Mouse (Mus musculus): ENCODE measurements at regions not wholly inside any gene's neighbourhood (a gene's known extent, or its start where the extent isn't known, plus 50 kb on each side); places are given as distances from the start of the nearest gene placed in this dataset.

DNA sequence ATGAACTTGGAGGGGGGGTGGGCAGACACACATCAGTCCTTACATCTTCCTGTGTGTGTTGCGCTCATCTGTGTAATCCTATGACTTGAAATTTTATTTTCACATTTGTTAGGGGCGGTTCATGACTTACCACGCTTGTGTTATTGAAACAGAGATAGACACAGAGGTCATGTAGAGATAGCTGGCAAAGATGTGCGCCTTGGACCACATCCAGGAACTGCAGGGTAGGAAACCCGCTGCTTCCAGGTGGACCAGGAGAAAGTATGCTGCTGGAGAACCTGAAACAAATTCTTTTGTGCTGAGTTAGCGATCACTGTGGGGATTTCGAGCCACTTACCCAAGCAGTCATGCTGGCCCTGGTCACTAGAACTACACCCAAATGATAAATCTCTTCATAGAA lies 89.1 kb downstream of the Kcnj2 start:
- ATAC-seq (ENCODE audit: low FRiP score): no peak
- Histone ChIP-seq H3K4me3 (replicated peaks) (no peak overlapping the region), H3K27me3 (no peaks in the 10 kb centered on the region), H3K9me3 (no peaks in the 10 kb centered on the region), H3K9ac (no peak overlapping the region), H3K4me2 (no peak overlapping the region), H3K27ac (no peak overlapping the region), H3K36me3 (replicated peaks) (no peaks in the 10 kb centered on the region), H3K4me1 (no peaks in the 10 kb centered on the region)
- WGBS: 88% methylated on average over 7 of the region's 7 CpGs

DNA sequence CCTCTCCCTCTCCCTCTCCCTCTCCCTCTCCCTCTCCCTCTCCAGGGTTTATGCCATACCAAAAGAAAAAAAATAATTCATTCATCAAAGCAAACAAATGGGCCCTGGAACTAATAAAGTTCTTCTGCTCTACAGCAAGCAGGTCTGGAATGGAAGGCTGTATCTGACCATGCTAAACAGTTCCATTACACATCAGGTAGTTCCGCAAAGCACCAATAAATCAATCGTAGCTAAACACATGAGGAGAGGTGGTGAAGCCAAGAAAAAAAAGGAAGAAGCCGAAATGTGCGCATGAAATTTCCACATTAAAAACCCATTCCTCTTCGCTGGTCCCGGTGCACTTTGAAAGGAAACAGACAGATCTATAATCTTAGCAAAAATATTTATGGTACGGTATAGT lies 89.8 kb downstream of the Kcnj2 start:
- H3K36me3 ChIP-seq (replicated peaks): no peaks in the 10 kb centered on the region
- no peak for ATAC-seq (ENCODE audit: low FRiP score)
- H3K4me2 ChIP-seq: no peak overlapping the region
- H3K27me3 ChIP-seq: no peaks in the 10 kb centered on the region
- no peaks in the 10 kb centered on the region for H3K9me3 ChIP-seq
- H3K4me3 ChIP-seq (replicated peaks): no peak overlapping the region
- no peaks in the 10 kb centered on the region for H3K4me1 ChIP-seq
- WGBS: 92% methylated on average over 7 of the region's 7 CpGs
- no peak overlapping the region for H3K9ac ChIP-seq
- no peak overlapping the region for H3K27ac ChIP-seq

DNA sequence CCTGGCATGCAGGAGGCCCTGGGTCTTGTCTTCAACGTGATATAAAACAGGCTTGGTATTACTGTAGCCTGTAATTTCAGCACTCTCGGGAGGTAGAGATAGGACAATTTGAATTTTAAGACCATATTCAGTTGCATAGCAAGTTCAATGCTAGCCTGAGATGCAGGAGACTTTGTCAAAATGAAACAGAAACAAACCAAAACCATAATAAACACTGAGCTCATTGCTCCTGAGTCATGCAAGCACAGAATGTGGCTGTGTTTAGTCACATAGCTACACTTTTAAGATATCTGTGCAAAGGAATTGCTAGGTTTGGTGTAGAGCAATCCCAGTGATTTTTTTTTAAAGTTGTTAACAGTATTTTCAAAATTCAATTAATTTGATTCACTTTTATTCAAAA lies 93.3 kb downstream of the Kcnj2 start:
- no peaks in the 10 kb centered on the region for H3K27me3 ChIP-seq
- H3K4me3 ChIP-seq (replicated peaks): no peak overlapping the region
- no peak overlapping the region for H3K27ac ChIP-seq
- 84% methylated on average over 2 of the region's 2 CpGs for WGBS
- H3K36me3 ChIP-seq (replicated peaks): no peaks in the 10 kb centered on the region
- H3K9me3 ChIP-seq: no peaks in the 10 kb centered on the region
- no peaks in the 10 kb centered on the region for H3K4me1 ChIP-seq
- ATAC-seq (ENCODE audit: low FRiP score): no peak
- no peak overlapping the region for H3K9ac ChIP-seq
- H3K4me2 ChIP-seq: no peak overlapping the region

DNA sequence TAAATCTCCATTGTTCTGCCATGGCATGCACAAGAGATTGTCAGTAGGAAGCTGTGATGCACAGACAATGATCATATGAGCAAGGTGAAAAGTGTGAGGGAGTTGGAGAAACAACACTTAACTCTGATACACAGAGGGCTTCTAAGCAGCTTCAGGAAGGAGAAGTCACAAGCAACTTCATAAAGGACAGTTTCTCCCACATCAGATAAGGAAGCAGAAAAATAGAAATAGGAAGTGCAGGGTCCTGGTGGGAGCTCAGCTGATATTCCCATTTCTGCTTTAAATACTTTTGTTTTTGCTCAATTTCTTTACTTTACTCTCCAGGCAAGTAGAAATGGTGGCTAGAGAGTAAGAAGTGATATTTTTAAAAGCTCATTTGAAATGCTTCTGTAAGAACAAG lies 98.9 kb downstream of the Kcnj2 start:
- Histone ChIP-seq H3K9ac (no peak overlapping the region), H3K36me3 (replicated peaks) (no peaks in the 10 kb centered on the region), H3K4me3 (replicated peaks) (no peak overlapping the region), H3K27ac (no peak overlapping the region), H3K9me3 (no peaks in the 10 kb centered on the region), H3K4me1 (no peaks in the 10 kb centered on the region), H3K27me3 (no peaks in the 10 kb centered on the region), H3K4me2 (no peak overlapping the region)
- no peak for ATAC-seq (ENCODE audit: low FRiP score)

DNA sequence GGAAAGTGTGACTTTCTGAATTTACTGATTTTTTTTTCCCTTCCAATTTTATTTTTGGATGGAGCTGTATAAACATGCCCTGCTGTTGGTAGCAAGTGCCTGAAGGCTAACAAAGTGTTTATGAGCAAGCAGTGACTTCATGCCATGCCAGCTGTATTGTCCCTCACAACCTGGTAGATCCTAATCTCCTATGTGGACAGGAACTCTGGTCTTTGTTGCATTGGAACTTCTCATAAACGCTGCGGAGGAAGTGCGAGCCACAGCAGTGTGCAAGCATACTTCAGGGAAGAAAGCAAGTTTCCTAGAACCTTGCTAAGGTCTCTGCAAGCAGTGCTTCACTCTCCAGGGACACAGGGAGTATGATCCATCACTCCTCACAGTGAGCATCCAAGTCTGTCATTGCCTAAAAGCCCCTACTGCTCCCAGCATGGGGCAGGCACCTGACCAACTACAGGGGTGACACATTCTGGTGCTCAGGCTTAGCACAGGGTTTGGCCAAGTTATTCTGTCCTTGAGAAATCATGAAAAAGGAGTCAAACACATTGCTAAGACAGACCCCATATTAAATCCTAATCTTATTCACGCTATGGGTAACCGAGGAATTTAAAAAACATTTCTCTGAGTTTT lies 104.3 kb downstream of the Kcnj2 start:
- no peak for ATAC-seq (ENCODE audit: low FRiP score)
- no peaks in the 10 kb centered on the region for H3K36me3 ChIP-seq (replicated peaks)
- no peaks in the 10 kb centered on the region for H3K27me3 ChIP-seq
- no peaks in the 10 kb centered on the region for H3K4me1 ChIP-seq
- no peak overlapping the region for H3K4me3 ChIP-seq (replicated peaks)
- H3K27ac ChIP-seq: no peak overlapping the region
- H3K9me3 ChIP-seq: no peaks in the 10 kb centered on the region
- H3K4me2 ChIP-seq: no peak overlapping the region
- 93% methylated on average over 5 of the region's 5 CpGs for WGBS
- no peak overlapping the region for H3K9ac ChIP-seq

DNA sequence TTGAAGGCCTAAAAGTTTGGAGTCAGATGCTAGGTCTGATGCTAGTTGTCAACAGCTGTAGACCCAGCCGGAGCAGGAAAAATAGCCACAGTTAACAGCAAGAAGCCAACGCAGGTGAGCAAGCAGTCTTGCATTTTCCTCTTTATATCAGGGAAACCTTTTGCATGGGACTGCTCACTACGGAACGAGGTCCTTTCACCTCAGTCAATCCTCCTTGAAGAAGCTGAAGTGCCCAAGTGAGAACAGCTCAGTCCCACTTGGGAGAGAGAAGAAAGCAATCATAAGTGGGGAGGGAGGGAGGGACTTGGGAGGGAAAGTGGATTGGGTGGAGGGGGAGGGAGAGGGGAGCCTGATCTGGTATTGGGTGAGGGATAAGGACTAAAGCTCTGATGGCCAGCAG lies 107.6 kb downstream of the Kcnj2 start:
- H3K4me3 ChIP-seq (replicated peaks): no peak overlapping the region
- H3K36me3 ChIP-seq (replicated peaks): no peaks in the 10 kb centered on the region
- H3K4me2 ChIP-seq: no peak overlapping the region
- H3K27me3 ChIP-seq: no peaks in the 10 kb centered on the region
- H3K9ac ChIP-seq: no peak overlapping the region
- H3K4me1 ChIP-seq: no peaks in the 10 kb centered on the region
- H3K27ac ChIP-seq: no peak overlapping the region
- H3K9me3 ChIP-seq: no peaks in the 10 kb centered on the region
- 83% methylated on average over 4 of the region's 4 CpGs for WGBS
- ATAC-seq (ENCODE audit: low FRiP score): no peak

DNA sequence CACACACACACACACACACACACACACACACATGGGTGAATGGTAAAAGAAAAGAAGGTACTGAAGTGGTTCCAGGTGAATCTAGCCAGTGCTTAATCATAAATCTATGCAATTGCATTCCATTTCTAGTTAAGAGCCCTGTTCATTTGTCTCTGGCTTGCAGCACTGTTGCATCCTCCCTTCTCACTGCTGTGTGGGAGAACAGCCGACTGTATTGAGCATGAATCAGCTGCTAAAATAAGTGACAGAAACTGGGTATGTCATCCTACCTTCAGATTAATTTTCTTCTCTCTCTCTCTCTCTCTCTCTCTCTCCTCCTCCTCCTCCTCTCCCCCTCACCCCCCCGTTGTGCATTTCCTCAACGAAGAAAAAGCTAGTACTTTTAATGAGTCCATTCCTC lies 109.6 kb downstream of the Kcnj2 start:
- Histone ChIP-seq H3K9ac (no peak overlapping the region), H3K27ac (no peak overlapping the region), H3K36me3 (replicated peaks) (no peaks in the 10 kb centered on the region), H3K27me3 (no peaks in the 10 kb centered on the region), H3K4me3 (replicated peaks) (no peak overlapping the region), H3K9me3 (no peaks in the 10 kb centered on the region), H3K4me1 (no peaks in the 10 kb centered on the region), H3K4me2 (no peak overlapping the region)
- 74% methylated on average over 3 of the region's 3 CpGs for WGBS
- no peak for ATAC-seq (ENCODE audit: low FRiP score)

DNA sequence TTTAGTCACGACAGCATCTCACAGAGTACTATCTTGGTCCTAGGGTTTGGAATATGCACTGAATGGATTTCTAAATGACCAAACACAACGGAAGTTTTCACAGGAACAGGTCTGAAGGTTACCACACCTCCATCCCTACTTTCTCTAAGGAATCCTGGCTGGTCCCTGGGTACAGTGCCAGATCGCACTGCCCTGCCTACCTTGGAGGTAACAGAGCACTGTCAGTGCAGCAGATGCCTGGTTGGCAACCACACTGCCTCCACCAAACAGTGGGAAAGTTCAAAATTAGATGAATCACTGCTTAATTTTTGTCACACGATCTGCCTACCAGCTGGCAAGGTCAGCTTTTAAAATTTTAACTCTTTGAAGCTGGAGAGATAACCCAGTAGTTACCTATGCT lies 111.6 kb downstream of the Kcnj2 start:
- no peak overlapping the region for H3K4me3 ChIP-seq (replicated peaks)
- WGBS: 81% methylated on average over 4 of the region's 4 CpGs
- H3K4me1 ChIP-seq: no peaks in the 10 kb centered on the region

DNA sequence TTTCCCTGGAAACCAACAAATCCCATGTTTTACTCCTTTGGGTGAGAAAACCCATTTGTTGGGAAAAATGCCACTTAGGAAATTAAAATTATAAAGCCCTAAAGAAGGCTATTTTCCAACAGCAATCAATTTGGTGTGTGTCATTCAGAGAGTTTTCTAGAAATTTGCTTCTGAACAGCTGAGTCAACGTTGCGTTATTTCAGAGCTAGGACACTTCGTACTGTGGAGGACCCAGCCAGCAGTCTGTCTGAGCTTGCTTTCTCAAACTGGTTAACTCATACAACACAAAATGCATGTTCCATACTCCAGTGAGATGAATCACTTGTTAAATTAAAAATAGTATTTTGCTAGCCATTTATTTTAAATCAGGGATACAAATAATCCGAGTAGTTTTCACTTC lies 131.5 kb downstream of the Kcnj2 start:
- H3K4me1 ChIP-seq: no peaks in the 10 kb centered on the region
- H3K4me2 ChIP-seq: no peak overlapping the region
- no peak overlapping the region for H3K4me3 ChIP-seq (replicated peaks)
- no peaks in the 10 kb centered on the region for H3K9me3 ChIP-seq
- no peaks in the 10 kb centered on the region for H3K36me3 ChIP-seq (replicated peaks)
- H3K9ac ChIP-seq: no peak overlapping the region
- 90% methylated on average over 4 of the region's 4 CpGs for WGBS
- ATAC-seq (ENCODE audit: low FRiP score): no peak
- H3K27me3 ChIP-seq: no peaks in the 10 kb centered on the region
- no peak overlapping the region for H3K27ac ChIP-seq

More for the DNA sequence above, 111.6 kb downstream of the Kcnj2 start:
- H3K36me3 ChIP-seq (replicated peaks): no peaks in the 10 kb centered on the region
- no peak overlapping the region for H3K27ac ChIP-seq
- H3K9me3 ChIP-seq: no peaks in the 10 kb centered on the region
- H3K4me2 ChIP-seq: no peak overlapping the region
- ATAC-seq (ENCODE audit: low FRiP score): no peak
- H3K9ac ChIP-seq: no peak overlapping the region
- no peaks in the 10 kb centered on the region for H3K27me3 ChIP-seq

DNA sequence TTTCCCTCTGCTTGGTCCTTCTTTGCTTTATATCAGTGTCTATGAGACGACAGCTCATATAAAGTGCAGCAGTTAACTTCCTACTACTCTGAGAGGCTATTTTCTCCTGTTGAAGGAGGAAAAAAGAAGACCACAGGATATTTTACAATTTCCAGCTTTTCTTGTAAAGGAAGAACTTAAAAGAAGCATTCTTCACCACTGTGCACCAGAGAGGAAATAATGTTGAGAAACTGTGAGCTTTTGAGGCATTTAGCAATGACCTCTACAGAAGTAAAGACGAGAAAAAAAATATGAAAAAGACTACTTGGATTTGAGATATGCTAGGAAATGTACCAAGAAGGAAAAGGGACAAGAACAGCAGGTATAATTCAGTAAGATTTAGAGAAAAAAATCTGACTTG lies 134.5 kb downstream of the Kcnj2 start:
- H3K27ac ChIP-seq: no peak overlapping the region
- ATAC-seq (ENCODE audit: low FRiP score): no peak
- no peak overlapping the region for H3K4me3 ChIP-seq (replicated peaks)
- WGBS: 74% methylated on average over 2 of the region's 2 CpGs
- no peaks in the 10 kb centered on the region for H3K4me1 ChIP-seq
- H3K9ac ChIP-seq: no peak overlapping the region
- H3K4me2 ChIP-seq: no peak overlapping the region
- H3K36me3 ChIP-seq (replicated peaks): no peaks in the 10 kb centered on the region
- H3K9me3 ChIP-seq: no peaks in the 10 kb centered on the region
- no peaks in the 10 kb centered on the region for H3K27me3 ChIP-seq

DNA sequence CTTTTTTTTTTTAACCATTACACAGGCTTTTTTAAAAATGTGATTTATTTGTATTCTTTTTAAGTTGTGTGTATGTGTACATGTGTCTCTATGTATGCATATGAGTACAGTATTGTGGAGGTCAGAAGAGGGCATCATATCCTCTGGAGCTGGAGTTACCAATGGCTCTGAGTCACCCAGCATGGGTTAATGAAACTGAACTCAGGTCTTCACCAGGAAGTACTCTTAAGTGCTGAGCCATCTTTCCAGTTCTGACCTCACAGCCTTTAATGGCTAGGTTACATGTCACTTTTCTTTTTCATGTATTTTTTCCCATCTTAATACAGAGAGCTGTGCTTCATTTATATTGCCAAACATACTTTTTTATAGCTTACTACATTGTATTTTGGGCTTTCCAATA lies 136.8 kb downstream of the Kcnj2 start:
- Histone ChIP-seq H3K4me3 (replicated peaks) (no peak overlapping the region), H3K27me3 (no peaks in the 10 kb centered on the region), H3K4me1 (no peaks in the 10 kb centered on the region), H3K9ac (no peak overlapping the region), H3K27ac (no peak overlapping the region), H3K4me2 (no peak overlapping the region), H3K36me3 (replicated peaks) (no peaks in the 10 kb centered on the region), H3K9me3 (no peaks in the 10 kb centered on the region)
- no peak for ATAC-seq (ENCODE audit: low FRiP score)

DNA sequence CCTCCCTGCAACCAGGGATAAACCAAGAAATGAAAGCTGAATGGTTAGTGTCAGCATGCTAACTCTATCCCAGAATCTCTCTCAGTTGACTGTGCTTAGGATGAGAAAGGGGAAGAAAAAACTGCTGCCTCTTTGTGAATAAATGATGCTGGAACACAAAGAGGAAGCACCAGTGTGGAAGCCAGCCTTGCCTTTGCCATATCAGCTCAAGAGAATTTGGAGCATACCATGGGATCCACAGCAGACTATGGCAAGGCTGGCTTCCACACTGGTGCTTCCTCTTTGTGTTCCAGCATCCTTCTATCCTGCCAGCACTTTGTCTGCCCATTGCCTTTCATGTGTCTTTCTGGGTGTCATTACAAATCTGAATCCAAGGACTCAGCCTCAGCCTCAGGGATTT lies 144.6 kb downstream of the Kcnj2 start:
- H3K27ac ChIP-seq: no peak overlapping the region
- no peak overlapping the region for H3K9ac ChIP-seq
- H3K27me3 ChIP-seq: no peaks in the 10 kb centered on the region
- no peaks in the 10 kb centered on the region for H3K9me3 ChIP-seq
- H3K36me3 ChIP-seq (replicated peaks): no peaks in the 10 kb centered on the region
- no peak for ATAC-seq (ENCODE audit: low FRiP score)
- no peak overlapping the region for H3K4me2 ChIP-seq
- H3K4me3 ChIP-seq (replicated peaks): no peak overlapping the region
- peaks cover 19% of the 10 kb centered on the region for H3K4me1 ChIP-seq

DNA sequence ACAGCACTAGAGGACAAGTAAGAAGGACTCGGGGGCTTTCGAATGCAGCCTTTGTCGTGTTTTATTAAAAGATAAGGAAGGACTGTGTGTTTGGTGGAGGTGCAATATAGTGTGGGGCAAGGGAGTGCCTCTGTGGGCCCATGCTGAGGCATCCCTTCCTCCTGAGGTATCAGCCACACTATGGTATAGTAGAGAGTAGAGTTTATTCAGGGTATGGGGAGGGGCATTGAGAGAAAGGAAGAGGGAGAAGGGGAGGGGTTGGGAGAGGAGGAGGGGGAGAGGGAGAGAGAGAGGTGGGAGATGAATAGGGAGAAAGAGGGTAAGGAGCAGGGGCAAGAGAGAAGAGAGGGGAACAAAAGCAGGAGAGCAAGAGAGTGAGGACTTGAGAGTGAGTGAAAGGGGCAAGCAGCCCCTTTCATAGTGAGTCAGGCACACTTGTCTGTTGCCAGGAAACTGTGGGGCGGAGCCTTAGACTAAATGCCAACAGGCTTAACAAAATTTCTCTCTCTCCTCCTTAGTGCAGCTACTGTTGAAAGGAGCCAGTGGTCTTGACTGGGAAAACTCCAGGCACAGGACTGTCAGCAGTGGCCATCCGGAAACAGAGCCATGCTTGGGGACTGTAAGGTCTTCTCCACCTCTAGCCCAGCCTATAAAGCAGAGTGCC lies 146.2 kb downstream of the Kcnj2 start:
- Histone ChIP-seq H3K36me3 (replicated peaks) (no peaks in the 10 kb centered on the region), H3K4me1 (peaks cover 19% of the 10 kb centered on the region), H3K4me3 (replicated peaks) (no peak overlapping the region), H3K4me2 (peak overlapping the region; percentile 35), H3K9me3 (no peaks in the 10 kb centered on the region), H3K9ac (no peak overlapping the region), H3K27ac (peak overlapping the region; percentile 85), H3K27me3 (no peaks in the 10 kb centered on the region)
- ATAC-seq (ENCODE audit: low FRiP score): peak; percentile 95
- 31% methylated on average over 5 of the region's 5 CpGs for WGBS

Measured in forebrain, embryonic 12.5 days (tissue).